Mouse (Mus musculus) ES-E14 (cell line): Measurements from ENCODE around the gene Sarm1. TPM values are rescaled to one million over a fixed set of nuclear protein-coding genes. Genes with fewer than 3 reads are reported as not detected.

Experiments used
- DNase-seq: peaks from one replicate; pipeline ENCODE4 v3.0.0-alpha.2; 2013; ENCODE audit warnings: low read depth, low spot score
- H3K27ac ChIP-seq: 2 replicates; pipeline ENCODE4 v1.5.1; 2012; ENCODE audit warnings: low read depth, mild to moderate bottlenecking, low read length, moderate library complexity, mixed read lengths; ENCODE audit not compliant: poor library complexity, insufficient read depth, severe bottlenecking
- H3K36me3 ChIP-seq: 2 replicates; pipeline ENCODE4 v1.6.1; 2012; ENCODE audit warnings: mild to moderate bottlenecking, low read length, moderate library complexity, mixed read lengths; ENCODE audit not compliant: control insufficient read depth, poor library complexity, insufficient read depth, severe bottlenecking
- H3K4me1 ChIP-seq, 2 experiments: fragments of 150-350 bp in 1 of 2; sonication (generic) in 1 of 2; 2 replicates each; pipeline ENCODE4 v1.6.1; 2012; ENCODE audit warnings: low read length in 2 of 2, mild to moderate bottlenecking in 1 of 2, mixed read lengths in 1 of 2; ENCODE audit not compliant: control insufficient read depth in 2 of 2, insufficient read depth in 2 of 2, poor library complexity in 1 of 2
- H3K4me3 ChIP-seq, 2 experiments: fragments of 150-350 bp in 1 of 2; sonication (generic) in 1 of 2; 2 replicates each; pipeline ENCODE4 v1.5.1; 2012; ENCODE audit warnings: low read length in 2 of 2, low read depth in 1 of 2, mild to moderate bottlenecking in 1 of 2, mixed read lengths in 1 of 2; ENCODE audit not compliant: insufficient read depth in 1 of 2, poor library complexity in 1 of 2, severe bottlenecking in 1 of 2
- H3K9ac ChIP-seq: 2 replicates; pipeline ENCODE4 v1.6.1; 2012; ENCODE audit warnings: low read depth, mild to moderate bottlenecking, low read length, mixed read lengths; ENCODE audit not compliant: poor library complexity, insufficient read depth, severe bottlenecking
- H3K9me3 ChIP-seq: fragments of 150-350 bp; sonication (generic); 2 replicates; pipeline ENCODE4 v1.6.1; 2012; ENCODE audit warnings: low read depth, mild to moderate bottlenecking, low read length; ENCODE audit not compliant: control insufficient read depth, insufficient read depth
- CHD2 ChIP-seq: IDR thresholded peaks from 2 replicates; pipeline ENCODE4 v1.6.1; 2014; ENCODE audit warnings: mild to moderate bottlenecking, low read depth, low read length, inconsistent platforms
- HCFC1 ChIP-seq: IDR thresholded peaks from 2 replicates; pipeline ENCODE4 v1.6.1; 2012; ENCODE audit warnings: low read length, inconsistent platforms, borderline replicate concordance; ENCODE audit not compliant: insufficient read depth
- MAFK ChIP-seq: IDR thresholded peaks from 2 replicates; pipeline ENCODE4 v1.6.1; 2014; ENCODE audit warnings: mild to moderate bottlenecking, low read depth, low read length, inconsistent platforms; ENCODE audit not compliant: insufficient read depth
- ZC3H11A ChIP-seq: IDR thresholded peaks from 2 replicates; pipeline ENCODE4 v1.6.1; 2012; ENCODE audit warnings: low read depth, mild to moderate bottlenecking, inconsistent platforms, low read length, borderline replicate concordance
- ZNF384 ChIP-seq: IDR thresholded peaks from 2 replicates; pipeline ENCODE4 v1.6.1; 2012; ENCODE audit warnings: low read depth, low read length, inconsistent platforms
- in situ Hi-C, 2 experiments: fragments of 600-800 bp; cut with MboI; formaldehyde crosslinking; loops; one replicate each; pipeline ENCODE4 v1.15.1; 2025; ENCODE audit warnings: low sequenced_read_pairs in 2 of 2, inconsistent platforms in 1 of 2; ENCODE audit not compliant: unreplicated experiment in 2 of 2
- total RNA-seq: library from RNA; depleted of rRNA; stranded (reverse); fragments of 300-350 nt; gene quantifications from 2 replicates; pipeline ENCODE4 v1.2.3, GENCODE M21; 2012

The Sarm1 gene
- total RNA-seq, 1 experiment = 3.7 TPM

DNA sequence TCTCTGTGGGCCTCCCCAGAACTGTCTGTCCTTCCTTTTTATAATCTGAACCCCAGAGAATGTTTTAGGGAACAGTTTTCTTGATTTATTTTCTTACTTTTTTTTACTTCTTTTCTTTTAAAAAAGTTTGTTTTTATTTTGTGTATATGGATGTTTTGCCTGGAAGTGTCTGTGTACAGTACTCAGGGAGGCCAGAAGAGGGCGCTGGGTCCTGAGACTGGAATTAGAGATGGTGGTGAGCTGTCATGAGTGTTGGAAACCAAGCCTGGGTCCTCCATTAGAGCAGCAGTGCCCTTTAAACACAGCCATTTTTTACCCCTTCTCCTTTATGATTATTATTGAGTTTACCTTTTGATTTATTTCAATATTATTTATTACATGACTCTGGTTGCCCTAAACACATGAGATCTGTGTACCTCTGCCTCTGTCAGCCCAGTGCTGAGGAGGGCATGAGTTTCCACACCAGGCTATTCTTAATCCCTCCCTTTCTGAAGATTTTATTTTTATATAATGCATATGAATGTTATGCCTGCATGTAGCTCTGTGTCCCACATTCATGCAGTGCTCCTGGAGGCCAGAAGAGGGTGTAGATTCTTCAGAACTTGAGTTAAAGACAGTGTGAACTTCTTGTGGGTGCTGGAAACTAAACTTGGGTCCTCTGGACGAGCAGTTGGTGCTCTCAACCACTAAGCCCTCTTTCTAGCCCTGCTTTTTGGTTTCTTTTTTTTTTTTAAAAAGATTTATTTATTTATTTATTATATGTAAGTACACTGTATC lies 18.2 kb upstream of the Sarm1 start:
- Histone ChIP-seq H3K36me3 (peaks cover 42% of the 10 kb centered on the region), H3K27ac (no peak overlapping the region), H3K9me3 (no peaks in the 10 kb centered on the region), H3K4me3 (no peak overlapping the region), H3K4me1 (peaks cover 0 to 9% of the 10 kb centered on the region in 2 experiments; a peak in 2 of 4 replicates), H3K9ac (no peak overlapping the region)
- in situ Hi-C loops = no loop called here
- TF ChIP-seq HCFC1 (no peak), CHD2 (no peak), ZC3H11A (peak; percentile 27; the same call in 1 of the 2 replicates)
- DNase-seq = no peak

DNA sequence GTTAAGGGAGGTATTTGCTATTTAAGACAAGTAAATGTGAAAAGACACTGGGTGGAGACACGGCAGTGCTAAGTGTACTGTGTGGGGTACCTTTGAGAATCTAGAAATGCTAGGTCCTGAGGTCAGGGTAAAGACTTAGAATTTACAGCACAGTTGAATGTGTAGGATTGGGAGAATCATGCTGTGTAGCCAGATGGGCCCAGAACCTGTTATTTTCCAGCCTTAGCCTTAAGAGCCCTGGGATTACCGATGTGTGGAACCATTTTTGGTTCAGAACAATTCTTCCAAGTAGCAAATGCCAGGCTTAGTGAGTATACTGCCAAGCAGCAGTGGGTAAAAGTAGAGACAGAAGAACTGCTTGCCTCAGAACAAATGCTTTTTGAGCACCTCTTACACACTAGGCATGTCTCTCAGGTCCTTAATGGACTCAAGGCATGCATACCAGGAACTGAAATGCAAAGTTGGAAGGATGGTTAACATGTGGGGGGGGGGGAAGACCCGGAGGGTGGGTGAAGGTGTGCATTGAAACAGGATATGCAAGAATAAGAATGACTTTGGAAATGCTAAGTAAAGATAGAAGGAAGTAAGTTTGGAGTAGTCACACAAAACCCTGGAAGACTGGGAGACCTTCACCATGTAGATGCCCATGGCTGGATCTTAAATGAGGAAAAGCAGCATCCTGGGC lies 15.7 kb upstream of the Sarm1 start:
- no peak for TF ChIP-seq ZC3H11A
- no peak for TF ChIP-seq ZNF384
- no peak for TF ChIP-seq CHD2
- no peak for TF ChIP-seq HCFC1
- no peak for TF ChIP-seq MAFK
- no peak for DNase-seq
- Histone ChIP-seq H3K27ac (peak overlapping the region; percentile 44; the same call in 1 of the 2 replicates), H3K4me1 (peaks cover 0 to 8% of the 10 kb centered on the region in 2 experiments; a peak in 2 of 4 replicates), H3K4me3 (peak overlapping the region; percentile 82 to 93), H3K9me3 (no peaks in the 10 kb centered on the region), H3K9ac (peak overlapping the region; percentile 68; the same call in 1 of the 2 replicates), H3K36me3 (peaks cover 35% of the 10 kb centered on the region)
- in situ Hi-C loops = no loop called here

DNA sequence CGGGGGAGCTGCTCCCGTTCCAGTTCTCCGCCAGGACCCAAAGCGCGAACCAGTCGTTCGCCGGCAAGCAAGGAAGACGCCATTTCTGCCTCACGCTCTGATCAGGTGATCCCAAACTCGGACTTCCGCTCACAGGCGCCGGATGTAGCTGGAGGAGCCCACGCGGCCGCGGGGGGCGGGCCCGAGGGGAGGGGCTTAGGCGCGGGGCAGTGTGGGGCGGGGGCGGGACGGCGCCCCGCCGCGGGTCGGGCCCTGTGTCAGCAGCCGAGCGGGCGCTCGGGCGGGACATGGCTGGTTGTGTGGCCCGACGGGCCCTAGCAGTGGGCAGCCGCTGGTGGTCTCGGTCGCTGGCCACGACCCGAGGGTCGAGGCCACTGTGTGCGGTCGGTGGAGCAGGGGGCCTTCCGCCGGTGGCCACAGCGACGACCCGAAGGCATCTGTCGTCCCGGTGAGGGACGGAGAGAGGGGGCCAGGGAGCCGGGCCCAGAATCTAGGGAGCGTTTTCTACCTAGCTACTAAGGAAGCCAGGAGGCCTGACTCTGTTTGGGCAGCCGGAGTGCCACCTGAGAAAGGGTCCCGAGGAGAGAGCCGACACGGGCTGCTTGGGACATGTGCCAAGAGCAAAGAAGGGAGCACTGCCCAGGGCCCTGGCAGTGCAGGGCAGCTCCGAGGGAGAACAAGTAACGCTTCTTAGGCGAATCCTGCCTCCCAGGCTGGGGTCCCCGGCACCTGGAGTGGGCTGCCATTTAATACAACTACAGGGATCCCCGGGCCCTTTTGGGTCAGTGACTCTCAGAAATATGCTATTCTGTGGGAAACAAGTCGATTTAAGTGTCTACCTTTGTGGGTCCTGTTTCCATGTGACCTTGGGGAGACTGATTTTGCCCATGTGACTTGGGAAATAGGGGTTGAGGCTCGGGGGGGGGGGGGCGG lies 14.7 kb upstream of the Sarm1 start, which contains the start of the genes Tmem199 and Poldip2:
Gene Tmem199, minus strand, starts transcription at position 148 of the 933 bp plus-strand sequence.
Gene Poldip2, plus strand, starts transcription at position 169 of the 933 bp plus-strand sequence.
- in situ Hi-C loops = no loop called here
- H3K4me3 ChIP-seq = peak within 1 kb of the TSS; percentile 82 to 93
- TF ChIP-seq HCFC1 (peak; percentile 78), MAFK (no peak), ZC3H11A (no peak)
- no peaks in the 10 kb centered on the region for H3K9me3 ChIP-seq
- peak; percentile 89 for DNase-seq
- peak within 1 kb of the TSS; percentile 70 for H3K27ac ChIP-seq
- H3K4me1 ChIP-seq = peaks cover 0 to 8% of the 10 kb centered on the region in 2 experiments; a peak in 2 of 4 replicates
- H3K36me3 ChIP-seq = peaks cover 33% of the 10 kb centered on the region
- peak within 1 kb of the TSS; percentile 99 for H3K9ac ChIP-seq

DNA sequence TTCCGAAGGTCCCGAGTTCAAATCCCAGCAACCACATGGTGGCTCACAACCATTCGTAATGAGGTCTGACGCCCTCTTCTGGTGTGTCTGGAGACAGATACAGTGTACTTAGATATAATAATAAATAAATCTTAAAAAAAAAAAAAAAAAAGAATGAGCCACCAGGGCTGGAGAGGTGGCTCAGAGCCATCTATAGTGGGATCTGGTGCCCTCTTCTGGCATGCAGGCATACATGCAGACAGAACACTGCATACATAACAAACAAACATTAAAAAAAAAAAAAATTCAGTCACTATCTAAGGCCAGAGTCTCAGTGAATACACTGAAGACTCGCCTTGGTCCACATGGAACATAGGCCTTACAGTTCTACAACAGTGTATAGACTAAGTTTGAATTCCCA lies 11.6 kb upstream of the Sarm1 start:
- Histone ChIP-seq H3K9me3 (no peaks in the 10 kb centered on the region), H3K9ac (no peak overlapping the region), H3K4me3 (no peak overlapping the region), H3K27ac (no peak overlapping the region), H3K36me3 (peaks cover 28% of the 10 kb centered on the region), H3K4me1 (peaks cover 0 to 6% of the 10 kb centered on the region in 2 experiments; a peak in 2 of 4 replicates)
- in situ Hi-C loops = no loop called here
- DNase-seq = no peak
- TF ChIP-seq ZNF384 = peak; percentile 92
- TF ChIP-seq CHD2 = no peak
- TF ChIP-seq HCFC1 = no peak
- TF ChIP-seq ZC3H11A = no peak
- TF ChIP-seq MAFK = no peak
